Mouse (Mus musculus): ENCODE measurements around the gene Pkn3. TPM values are rescaled to one million over a fixed set of nuclear protein-coding genes. Genes with fewer than 3 reads are reported as not detected.

Pkn3 gene
- polyA plus RNA-seq (2021; fragmentation: Nextera tagmentation): 0.41 and 0.72 TPM in 2 replicates
- long read RNA-seq, experiment 1, partial matches to known transcripts: 0 of 2 reads
- long read RNA-seq, experiment 1, other reads (novel, unspliced or antisense): 1 of 2 reads
- long read RNA-seq, experiment 2: 0 reads

DNA sequence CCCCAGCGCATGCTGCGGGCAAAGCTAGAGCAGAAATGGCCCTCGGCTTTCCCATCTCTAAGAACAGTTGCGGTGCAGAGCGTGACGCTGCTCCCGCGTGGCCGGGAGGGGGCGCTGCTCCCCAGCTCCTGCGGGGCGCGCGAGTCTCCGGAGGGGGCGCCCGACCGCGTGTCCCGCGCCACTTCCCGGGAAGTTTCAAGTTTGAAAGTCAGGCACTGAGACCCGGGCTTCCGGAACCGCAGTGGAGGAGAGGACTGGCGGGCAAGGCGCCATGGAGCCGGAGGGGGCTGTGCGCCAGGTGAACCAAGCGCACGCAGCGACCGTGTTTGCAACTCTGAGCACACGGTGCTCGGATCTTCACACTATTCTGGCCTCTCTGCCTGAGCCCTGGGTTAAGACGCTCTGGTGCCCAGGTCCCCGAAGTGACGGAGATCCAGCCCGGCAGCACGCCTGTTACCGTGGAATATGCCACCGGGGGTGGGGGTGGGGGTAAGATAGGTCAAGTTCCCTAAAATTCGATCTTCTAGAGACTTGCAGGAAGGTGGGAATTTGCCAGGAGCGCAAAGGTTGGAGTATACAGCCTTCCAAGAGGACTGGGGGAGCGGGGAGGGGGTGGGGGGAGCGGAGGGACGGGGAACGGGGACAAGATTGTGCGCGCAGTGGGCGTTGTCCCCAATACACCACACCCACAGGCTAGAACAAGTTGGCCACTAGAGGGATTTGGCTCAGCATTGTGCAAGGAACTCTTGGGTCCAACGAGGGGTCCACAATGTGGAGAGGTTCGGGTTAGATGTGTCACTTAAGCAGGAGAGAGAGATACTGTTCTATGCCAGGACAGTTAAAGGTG is at the start of gene Pkn3:
Gene Pkn3 (plus strand): TSS at position 183 of the 847 bp plus-strand sequence.

DNA sequence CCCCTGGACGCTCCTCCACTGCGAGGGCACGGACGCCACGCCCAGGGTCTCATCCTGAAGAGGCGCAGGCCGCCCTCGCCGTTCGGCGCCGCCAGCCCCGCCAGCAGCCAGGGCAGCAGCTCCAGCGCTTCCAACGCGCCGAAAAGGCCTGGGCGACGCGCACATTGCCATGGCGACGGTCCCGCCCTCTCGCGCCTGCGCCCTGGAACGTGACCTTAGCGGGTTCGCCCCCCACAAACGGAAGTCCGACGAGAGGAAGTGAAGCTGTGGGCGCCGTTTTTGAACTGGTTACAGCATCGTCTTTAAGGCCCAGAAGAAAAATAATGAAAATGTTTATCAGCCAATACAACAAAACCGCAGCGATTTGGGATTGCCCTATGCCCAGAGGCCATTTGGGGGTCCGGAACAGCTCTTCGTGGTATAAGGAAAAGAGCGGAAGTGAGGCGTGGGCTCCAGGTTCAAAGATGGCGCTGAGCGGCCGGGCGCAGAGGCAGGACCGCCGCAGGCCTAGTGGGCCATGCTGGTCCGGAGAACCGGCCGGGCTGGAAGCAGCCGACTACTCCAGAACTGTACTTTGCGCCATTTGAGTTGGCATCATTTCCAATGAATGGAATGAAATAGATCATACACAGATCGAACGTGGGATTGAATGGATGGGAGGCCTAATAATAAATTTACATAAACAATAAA is 28.6 kb upstream of the Pkn3 start, which contains the start of gene Wdr34:
Gene Wdr34 (minus strand): TSS at position 183 of the 690 bp plus-strand sequence.

GRCm38 (mm10) chr2:30057223-30057904 is 20.1 kb upstream of the Pkn3 start, which contains the start of gene Set:
TSS of gene Set (plus strand) at chr2:30057378.

DNA sequence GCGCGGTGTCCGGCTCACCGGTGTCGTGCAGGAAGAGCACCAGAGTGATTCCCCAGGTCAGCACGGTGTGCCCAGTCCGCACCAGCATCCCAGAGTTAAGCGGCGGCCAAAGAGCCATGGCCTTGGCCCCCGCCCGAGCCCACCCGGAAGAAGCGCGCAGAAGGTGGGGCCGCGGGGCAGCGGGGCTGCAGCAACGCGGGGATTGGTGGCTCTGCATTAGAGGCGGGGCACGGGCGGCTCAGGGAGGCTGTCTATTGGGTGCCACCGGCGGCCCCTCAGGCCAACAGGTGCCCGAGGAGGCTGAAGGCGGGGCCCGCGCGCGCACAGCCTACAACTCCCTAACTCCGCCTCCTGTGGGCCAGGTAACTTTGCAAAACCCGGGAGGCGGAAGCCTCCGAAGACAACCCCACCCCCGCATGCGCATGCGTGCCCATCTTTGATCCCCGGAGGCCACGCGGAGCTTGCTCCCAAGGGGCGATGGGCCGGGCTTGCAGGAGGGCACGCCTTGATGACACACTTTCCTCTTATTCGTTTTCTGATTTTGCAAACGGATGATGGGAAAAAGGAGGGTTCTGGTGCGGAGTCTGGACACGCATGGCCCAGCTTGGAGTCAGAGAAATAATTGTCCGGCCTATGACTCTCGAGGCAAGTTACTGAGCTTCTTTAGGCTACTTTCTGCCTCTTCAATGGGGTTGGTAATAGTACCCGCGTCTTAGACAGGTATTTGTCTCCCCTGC is 16.2 kb downstream of the Pkn3 start, which contains the start of gene Zdhhc12:
Gene Zdhhc12 (minus strand): TSS at position 178 of the 737 bp plus-strand sequence.

GRCm38 (mm10) chr2:30124472-30125274 is 47.2 kb downstream of the Pkn3 start, which contains the start of gene Zer1:
TSS of gene Zer1 (minus strand) at chr2:30124585.

DNA sequence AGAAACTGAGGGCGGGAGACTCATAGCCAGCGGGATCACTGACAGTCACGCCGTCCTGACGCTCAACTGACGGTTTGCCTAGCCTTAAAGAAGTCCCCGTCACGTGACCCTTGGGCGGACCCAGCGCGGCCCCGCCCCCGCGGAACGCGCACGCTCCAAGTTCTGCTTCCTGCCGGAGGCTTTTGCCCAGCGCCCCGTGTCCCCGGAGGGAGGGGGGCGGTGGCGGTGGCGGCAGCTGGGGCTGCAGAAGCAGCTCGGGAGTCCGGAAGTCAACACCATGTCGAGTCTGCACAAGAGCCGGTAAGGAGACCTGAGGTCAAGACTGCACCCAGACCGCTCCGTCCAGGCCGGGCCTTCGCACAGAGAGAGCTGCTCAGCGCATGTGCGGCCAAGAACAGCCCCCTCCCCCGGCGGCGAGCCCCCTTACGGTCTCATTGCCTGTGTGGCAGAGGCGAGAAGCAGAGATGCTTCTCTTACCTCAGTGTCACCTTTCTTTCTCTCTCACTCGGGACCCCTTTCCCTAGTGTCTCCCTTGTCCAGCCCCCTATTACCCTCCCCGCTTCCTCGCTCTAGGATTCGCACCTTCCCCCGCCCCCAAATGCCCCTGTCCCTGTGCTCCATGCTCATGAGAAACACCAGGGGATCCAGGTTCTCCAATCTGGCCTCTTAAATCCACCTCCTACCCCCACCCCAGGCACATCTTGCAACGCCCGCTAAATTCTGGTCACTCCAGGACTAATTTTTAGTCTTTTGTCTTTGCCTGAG is 56.3 kb downstream of the Pkn3 start, which contains the start of gene Tbc1d13:
Gene Tbc1d13 (plus strand): TSS at position 134 of the 765 bp plus-strand sequence.

Other genes with a start within 250 kb of the Pkn3 start
- gene Cercam, start 208.5 kb upstream of the Pkn3 start, polyA plus RNA-seq (2021; fragmentation: Nextera tagmentation): 3.0 and 3.1 TPM in 2 replicates
- gene Odf2, start 188.5 kb upstream of the Pkn3 start, polyA plus RNA-seq (2021; fragmentation: Nextera tagmentation): 15.1 and 19.9 TPM in 2 replicates
- gene Gle1, start 142.3 kb upstream of the Pkn3 start, polyA plus RNA-seq (2021; fragmentation: Nextera tagmentation): 32.0 and 33.9 TPM in 2 replicates
- 113 and 146 TPM in 2 replicates for gene Sptan1, start 112.1 kb upstream of the Pkn3 start, polyA plus RNA-seq (2021; fragmentation: Nextera tagmentation)
- 38.6 and 50.8 TPM in 2 replicates for gene Wdr34, start 28.8 kb upstream of the Pkn3 start, polyA plus RNA-seq (2021; fragmentation: Nextera tagmentation)
- gene Set, start 20.3 kb upstream of the Pkn3 start, polyA plus RNA-seq (2021; fragmentation: Nextera tagmentation): 171 and 208 TPM in 2 replicates
- 18.0 and 20.6 TPM in 2 replicates for gene Zdhhc12, start 16.0 kb downstream of the Pkn3 start, polyA plus RNA-seq (2021; fragmentation: Nextera tagmentation)
- gene Zer1, start 46.9 kb downstream of the Pkn3 start, polyA plus RNA-seq (2021; fragmentation: Nextera tagmentation): 13.9 and 19.7 TPM in 2 replicates
- 18.8 and 21.8 TPM in 2 replicates for gene Tbc1d13, start 56.1 kb downstream of the Pkn3 start, polyA plus RNA-seq (2021; fragmentation: Nextera tagmentation)
- gene Endog, start 93.8 kb downstream of the Pkn3 start, polyA plus RNA-seq (2021; fragmentation: Nextera tagmentation): 14.1 and 47.6 TPM in 2 replicates
- 27.2 and 33.7 TPM in 2 replicates for gene Spout1, start 100.8 kb downstream of the Pkn3 start, polyA plus RNA-seq (2021; fragmentation: Nextera tagmentation)
- gene Kyat1, start 128.2 kb downstream of the Pkn3 start, polyA plus RNA-seq (2021; fragmentation: Nextera tagmentation): 6.5 and 7.9 TPM in 2 replicates
- 41.0 and 44.2 TPM in 2 replicates for gene Lrrc8a, start 160.0 kb downstream of the Pkn3 start, polyA plus RNA-seq (2021; fragmentation: Nextera tagmentation)
- gene Gm28035, start 162.9 kb downstream of the Pkn3 start, polyA plus RNA-seq (2021; fragmentation: Nextera tagmentation): 0.04 and 0.09 TPM in 2 replicates
- 10.2 and 14.2 TPM in 2 replicates for gene Phyhd1, start 188.5 kb downstream of the Pkn3 start, polyA plus RNA-seq (2021; fragmentation: Nextera tagmentation)
- not detected in 2 replicates for gene Gm28038, start 203.4 kb downstream of the Pkn3 start, polyA plus RNA-seq (2021; fragmentation: Nextera tagmentation)
- gene Dolk, start 208.7 kb downstream of the Pkn3 start, polyA plus RNA-seq (2021; fragmentation: Nextera tagmentation): 26.3 and 30.3 TPM in 2 replicates
- gene Nup188, start 208.7 kb downstream of the Pkn3 start, polyA plus RNA-seq (2021; fragmentation: Nextera tagmentation): 6.7 and 8.8 TPM in 2 replicates

Measured in left cerebral cortex, adult 6 months (tissue).